Mouse (Mus musculus): ENCODE measurements around the gene Arhgap31. TPM values are rescaled to one million over a fixed set of nuclear protein-coding genes. Genes with fewer than 3 reads are reported as not detected.
"Not testable (repeated sequence)": the region's sequence is repeated elsewhere in the genome, so short reads cannot be mapped to it uniquely, and the experiment has no call there.

Gene Arhgap31
- polyA plus RNA-seq, 1 experiment, result 7.8 TPM

GRCm38 (mm10) chr16:38688531-38689264 is 24.4 kb downstream of the Arhgap31 start:
- DNase-seq (ENCODE audit: low spot score), result no peak

- DNase-seq (ENCODE audit: low spot score), result no peak
Observed at GRCm38 (mm10) chr16:38687673-38688072, 25.4 kb downstream of the Arhgap31 start.

GRCm38 (mm10) chr16:38683094-38683493 is 30.0 kb downstream of the Arhgap31 start:
- DNase-seq (ENCODE audit: low spot score), result no peak

- DNase-seq (ENCODE audit: low spot score), result no peak
Observed at GRCm38 (mm10) chr16:38681313-38681712, 31.8 kb downstream of the Arhgap31 start.

GRCm38 (mm10) chr16:38679431-38680021 is 33.5 kb downstream of the Arhgap31 start:
- DNase-seq (ENCODE audit: low spot score), result no peak

- DNase-seq (ENCODE audit: low spot score), result no peak
Observed at GRCm38 (mm10) chr16:38678853-38679252, 34.2 kb downstream of the Arhgap31 start.

GRCm38 (mm10) chr16:38677941-38678340 is 35.1 kb downstream of the Arhgap31 start:
- not testable (repeated sequence) for DNase-seq (ENCODE audit: low spot score)

GRCm38 (mm10) chr16:38677171-38677570 is 35.9 kb downstream of the Arhgap31 start:
- no peak for DNase-seq (ENCODE audit: low spot score)

- no peak for DNase-seq (ENCODE audit: low spot score)
Observed at GRCm38 (mm10) chr16:38676647-38677046, 36.4 kb downstream of the Arhgap31 start.

GRCm38 (mm10) chr16:38675600-38676335 is 37.3 kb downstream of the Arhgap31 start:
- no peak for DNase-seq (ENCODE audit: low spot score)

- no peak for DNase-seq (ENCODE audit: low spot score)
Observed at GRCm38 (mm10) chr16:38674891-38675290, 38.2 kb downstream of the Arhgap31 start.

- DNase-seq (ENCODE audit: low spot score), result no peak
Observed at GRCm38 (mm10) chr16:38673511-38673910, 39.6 kb downstream of the Arhgap31 start.

GRCm38 (mm10) chr16:38672947-38673346 is 40.1 kb downstream of the Arhgap31 start:
- no peak for DNase-seq (ENCODE audit: low spot score)

GRCm38 (mm10) chr16:38672370-38672769 is 40.7 kb downstream of the Arhgap31 start:
- DNase-seq (ENCODE audit: low spot score), result no peak

GRCm38 (mm10) chr16:38670621-38671390 is 42.3 kb downstream of the Arhgap31 start:
- no peak for DNase-seq (ENCODE audit: low spot score)

GRCm38 (mm10) chr16:38668871-38669675 is 44.0 kb downstream of the Arhgap31 start:
- no peak for DNase-seq (ENCODE audit: low spot score)

GRCm38 (mm10) chr16:38666523-38666922 is 46.6 kb downstream of the Arhgap31 start:
- no peak for DNase-seq (ENCODE audit: low spot score)

GRCm38 (mm10) chr16:38666016-38666415 is 47.1 kb downstream of the Arhgap31 start:
- no peak for DNase-seq (ENCODE audit: low spot score)

GRCm38 (mm10) chr16:38662575-38662974 is 50.5 kb downstream of the Arhgap31 start:
- no peak for DNase-seq (ENCODE audit: low spot score)

- DNase-seq (ENCODE audit: low spot score), result no peak
Observed at GRCm38 (mm10) chr16:38654308-38654707, 58.8 kb downstream of the Arhgap31 start.

- DNase-seq (ENCODE audit: low spot score), result no peak
Observed at GRCm38 (mm10) chr16:38653390-38653871, 59.6 kb downstream of the Arhgap31 start.
